Mouse (Mus musculus) embryo, embryonic 10 days (tissue): ENCODE measurements around the gene Trpm3.
A peak's percentile ranks its signal among the peaks of the same experiment; 100 is the strongest.

Experiments
- DNase-seq: peaks from one replicate; pipeline ENCODE4 v3.0.0-alpha.2; 2015; ENCODE audit warnings: low spot score

Gene Trpm3

DNA sequence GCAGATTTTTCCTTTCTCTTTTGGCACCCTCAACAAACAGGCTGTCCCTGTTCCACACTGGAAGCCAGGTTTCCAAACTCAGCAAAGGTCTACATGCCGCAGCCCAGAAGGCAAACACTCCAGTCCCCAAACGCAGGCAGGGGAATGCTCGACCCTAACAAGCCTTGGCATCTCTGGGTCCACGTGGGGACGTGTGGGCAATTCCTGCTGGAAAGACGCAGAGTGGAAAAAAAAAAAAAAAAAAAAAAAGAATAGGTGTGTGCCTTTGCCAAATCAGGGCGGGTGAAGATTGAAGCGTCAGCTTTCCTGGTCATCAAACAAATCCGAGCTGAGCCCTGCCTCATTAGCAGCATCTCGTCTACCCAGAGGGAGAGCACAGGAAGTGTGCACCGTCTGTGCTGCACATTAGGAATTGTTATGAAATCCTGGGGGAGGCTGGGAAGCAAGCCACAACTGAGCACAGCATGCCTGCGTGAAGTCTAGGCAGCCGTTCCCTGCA is 614.5 kb downstream of the Trpm3 start:
- DNase-seq = peak; percentile 11

- DNase-seq = no peak
These were observed 615.2 kb downstream of the Trpm3 start for GRCm38 (mm10) chr19:22754071-22754470.

DNA sequence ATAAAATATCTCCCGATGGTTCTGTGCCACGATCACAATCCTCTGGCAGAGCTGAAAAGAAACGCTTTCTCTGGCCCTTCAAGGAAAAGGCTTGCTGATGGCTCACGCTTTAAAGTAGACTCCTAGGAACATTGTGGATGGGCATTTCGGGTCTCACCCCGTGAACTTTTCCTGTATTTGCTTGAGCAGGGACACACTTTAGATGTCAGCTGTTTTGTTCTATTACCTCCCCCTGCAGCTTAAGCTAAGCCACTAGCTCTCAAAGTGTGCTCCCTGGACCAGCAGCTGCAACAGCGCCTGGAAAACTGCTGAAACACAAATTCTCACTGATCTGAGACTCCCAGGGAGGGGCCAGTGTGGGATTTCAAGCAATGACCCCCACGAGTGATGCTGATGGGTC is 615.7 kb downstream of the Trpm3 start:
- DNase-seq = no peak

DNA sequence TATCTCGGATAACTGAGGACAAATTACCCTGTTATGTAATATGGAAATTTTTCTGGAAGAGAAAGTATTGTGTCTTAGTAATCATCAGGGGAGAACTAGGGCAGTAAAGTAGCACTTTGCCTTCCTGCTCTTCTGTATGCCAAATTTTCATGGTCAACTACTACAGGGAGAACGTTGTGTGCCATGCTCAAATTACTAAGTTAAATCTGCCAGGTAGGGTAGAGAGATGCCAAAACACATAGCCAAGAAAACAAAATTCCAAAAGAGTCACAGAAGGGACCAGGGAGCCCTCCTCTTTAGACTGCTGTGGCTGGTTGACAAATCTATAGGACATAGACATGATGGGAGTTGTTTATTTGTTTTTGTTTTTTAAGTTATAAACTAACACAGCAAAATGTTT is 619.6 kb downstream of the Trpm3 start:
- DNase-seq = no peak

DNA sequence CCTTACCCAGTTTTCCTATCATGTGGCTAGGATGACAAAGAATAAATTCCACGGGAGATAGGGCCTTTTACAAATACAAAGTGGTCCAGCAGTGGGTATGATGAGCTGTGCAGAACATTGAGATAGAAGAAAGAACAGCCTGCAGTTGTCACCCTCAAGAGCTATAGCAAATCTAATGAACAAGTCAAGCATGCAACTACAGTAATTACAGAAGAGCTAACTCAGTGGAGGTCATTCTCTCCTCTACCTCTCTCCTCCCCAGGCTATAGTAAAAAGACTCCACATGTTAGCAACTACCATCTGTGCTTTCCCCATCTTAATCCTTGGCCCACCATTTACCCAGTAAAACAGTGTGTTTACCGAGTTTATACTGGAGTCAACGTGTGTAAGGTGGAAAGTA is 629.4 kb downstream of the Trpm3 start:
- DNase-seq = no peak

DNA sequence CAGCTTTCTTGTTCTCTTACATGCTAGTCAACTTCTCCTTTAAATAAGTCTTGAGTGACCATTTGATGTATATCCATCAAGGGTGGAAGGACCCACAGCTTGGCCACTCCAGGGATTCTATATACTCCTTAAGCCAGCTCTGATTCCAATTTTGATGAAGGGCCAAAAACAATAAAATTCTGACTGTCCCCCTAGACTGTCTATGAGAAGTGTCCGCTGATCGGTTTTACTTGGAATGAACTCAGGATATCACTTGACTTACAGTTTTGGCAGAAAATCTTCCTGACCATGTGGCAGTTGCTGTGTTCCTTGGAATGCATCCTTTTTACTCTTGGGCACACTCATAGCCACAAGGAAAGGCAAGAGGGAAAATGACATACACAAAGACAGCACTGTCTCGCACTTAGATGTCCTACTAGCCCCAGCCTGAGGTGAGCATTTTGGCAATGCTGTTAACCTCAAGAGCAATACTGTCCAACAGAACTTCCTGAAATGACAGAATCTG is 636.4 kb downstream of the Trpm3 start:
- DNase-seq = no peak

DNA sequence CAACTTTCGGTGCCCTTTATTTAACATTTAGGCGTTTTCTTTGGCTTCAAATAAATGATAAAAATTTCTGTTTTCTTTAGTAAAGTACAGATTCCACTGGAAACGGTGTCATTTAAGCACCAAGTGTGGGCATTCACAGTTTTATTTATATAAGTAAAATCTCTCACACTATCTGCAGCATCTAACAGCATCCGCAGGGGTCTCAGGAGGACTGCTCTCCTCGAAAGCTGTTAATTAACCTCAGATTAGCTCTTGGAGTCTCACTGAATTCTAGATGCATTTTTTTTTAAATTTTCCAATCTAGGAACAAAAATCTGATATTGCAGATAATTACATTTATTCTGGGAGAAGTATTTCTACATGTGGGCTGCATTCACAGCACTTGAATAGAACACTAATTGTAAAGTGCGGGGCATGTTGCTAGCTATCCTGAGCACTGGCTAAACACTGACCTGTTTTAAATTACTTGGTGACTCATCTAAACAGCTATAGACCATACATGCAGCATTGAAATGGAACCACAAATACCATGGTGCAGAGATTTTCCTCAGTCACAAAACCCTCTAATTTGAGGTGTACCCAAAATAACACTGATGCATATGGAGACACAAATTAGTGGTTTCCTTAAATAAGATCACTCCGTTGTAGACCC is 641.5 kb downstream of the Trpm3 start:
- DNase-seq = no peak

GRCm38 (mm10) chr19:22781579-22781978 is 642.7 kb downstream of the Trpm3 start:
- DNase-seq = no peak

- DNase-seq = no peak
These were observed 644.9 kb downstream of the Trpm3 start for GRCm38 (mm10) chr19:22783745-22784144.

DNA sequence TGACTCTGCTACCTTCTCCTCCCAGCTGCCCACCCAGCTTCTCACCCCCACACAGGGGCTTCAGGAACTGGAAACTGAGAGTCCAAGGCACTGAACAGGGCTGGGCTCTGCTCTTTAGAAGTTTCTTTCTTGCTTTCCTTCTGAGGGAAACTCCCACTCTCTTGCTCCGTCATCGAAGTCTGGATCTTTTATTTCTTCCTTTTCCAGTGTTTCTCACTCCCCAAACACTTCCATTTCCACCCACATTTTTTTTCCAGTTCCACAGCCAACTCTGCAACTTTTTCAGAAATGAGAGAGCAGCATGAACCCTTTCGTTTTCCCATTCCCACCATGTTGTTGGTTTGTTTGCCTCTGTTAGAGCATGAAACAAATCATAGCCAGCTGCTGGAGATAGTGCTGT is 650.9 kb downstream of the Trpm3 start:
- no peak for DNase-seq

DNA sequence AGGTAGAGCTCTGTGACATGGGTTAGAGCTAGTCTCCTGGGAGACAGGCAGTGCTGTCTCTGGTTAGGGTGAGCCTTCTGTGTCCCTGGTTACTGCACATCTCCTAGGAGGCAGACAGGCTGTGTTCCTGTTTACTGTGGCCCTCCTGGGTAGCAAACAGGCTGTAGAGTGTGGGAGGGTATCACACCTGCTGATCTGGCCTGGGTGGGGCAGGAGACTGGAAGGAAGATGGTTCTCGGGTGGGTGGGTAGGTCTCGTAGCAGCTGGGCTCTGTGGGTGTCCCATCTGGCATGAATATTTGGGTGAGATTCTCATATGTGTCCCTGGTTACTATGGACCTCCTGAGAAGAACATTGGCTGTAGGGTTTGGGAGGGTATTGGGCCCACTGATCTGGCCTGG is 658.1 kb downstream of the Trpm3 start:
- no peak for DNase-seq

- no peak for DNase-seq
These were observed 661.6 kb downstream of the Trpm3 start for GRCm38 (mm10) chr19:22800471-22800870.

DNA sequence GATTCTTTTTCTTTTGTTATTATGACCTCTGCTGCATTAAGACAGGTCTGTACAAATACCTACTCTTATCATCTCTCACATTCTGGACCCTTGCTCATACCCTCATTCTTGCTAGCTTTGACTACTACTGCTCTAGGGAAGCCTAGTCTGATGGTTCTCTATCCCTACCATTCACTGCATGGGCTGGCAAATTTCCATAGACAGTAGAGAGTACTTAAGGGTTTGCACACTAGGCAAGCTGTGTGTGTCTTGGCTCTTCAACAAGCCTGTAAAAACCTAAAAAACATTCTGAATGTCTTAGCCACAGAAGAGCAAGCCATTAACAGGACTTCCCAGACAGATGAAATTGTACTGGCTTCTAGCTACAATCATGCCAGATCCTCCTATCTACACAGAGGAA is 664.5 kb downstream of the Trpm3 start:
- no peak for DNase-seq

DNA sequence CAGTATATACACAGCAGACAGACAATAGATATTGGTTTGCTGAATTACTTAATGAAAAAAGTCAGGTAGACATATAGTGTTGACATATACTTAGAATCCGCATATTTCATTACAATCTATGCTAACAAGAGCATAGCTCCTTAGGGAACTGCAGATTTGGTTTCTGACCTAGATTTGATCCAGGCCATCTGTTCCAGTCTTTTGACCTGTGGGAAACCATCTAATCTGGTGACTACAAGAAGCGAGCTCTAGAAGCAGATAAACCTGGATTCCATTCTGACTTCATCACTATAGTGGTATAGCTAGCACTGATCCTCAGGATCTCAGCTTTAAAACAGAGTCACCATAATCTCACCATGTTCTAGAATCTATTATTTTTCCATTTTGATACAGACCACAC is 665.5 kb downstream of the Trpm3 start:
- no peak for DNase-seq

- DNase-seq = no peak
These were observed 671.4 kb downstream of the Trpm3 start for GRCm38 (mm10) chr19:22810247-22810646.

DNA sequence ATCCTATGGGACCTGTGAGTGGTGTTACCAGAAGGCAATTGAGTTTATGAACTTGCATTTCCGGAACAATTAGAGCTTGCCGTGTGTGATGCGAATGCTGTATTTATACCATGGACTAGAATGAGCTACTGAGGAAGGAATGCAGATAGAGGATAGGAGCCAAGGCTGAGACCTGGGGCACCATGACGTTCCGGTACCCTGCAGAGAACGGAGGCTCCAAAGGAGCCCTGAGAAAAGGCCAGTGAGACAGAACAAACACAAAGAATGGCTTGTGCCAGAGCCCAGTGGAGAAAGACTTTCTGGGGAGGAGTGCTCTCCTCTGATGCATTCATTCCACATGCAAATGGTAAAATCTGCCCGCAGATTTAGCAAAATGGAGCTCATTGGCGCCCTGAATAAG is 682.9 kb downstream of the Trpm3 start:
- DNase-seq = no peak

DNA sequence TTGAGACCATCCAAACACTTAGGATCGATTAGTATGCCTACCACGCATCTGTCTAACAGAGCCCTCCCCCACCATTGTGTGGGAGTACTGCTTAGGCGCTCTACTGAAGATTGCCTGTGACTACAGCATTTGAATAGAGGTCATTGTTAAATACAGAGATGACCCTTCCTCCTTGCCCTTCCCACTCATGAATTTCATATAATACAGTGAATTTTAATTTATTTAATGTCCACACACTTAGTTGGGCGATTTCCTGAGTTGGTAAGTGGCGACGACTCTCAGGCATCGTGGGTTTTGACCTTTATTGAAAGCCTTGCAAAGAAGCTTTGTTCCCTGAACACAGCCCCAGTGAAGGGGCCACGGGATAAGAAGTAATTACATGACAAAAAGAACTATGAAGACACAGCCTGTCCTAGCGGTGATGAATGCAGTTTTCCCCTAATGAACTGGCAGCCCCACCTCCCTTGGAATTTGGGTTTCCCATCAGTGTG is 684.7 kb downstream of the Trpm3 start:
- DNase-seq = peak; percentile 76

GRCm38 (mm10) chr19:22825812-22826211 is 687.0 kb downstream of the Trpm3 start:
- DNase-seq = no peak

- no peak for DNase-seq
These were observed 689.4 kb downstream of the Trpm3 start for GRCm38 (mm10) chr19:22828198-22828742.

- DNase-seq = peak; percentile 42
These were observed 702.5 kb downstream of the Trpm3 start for GRCm38 (mm10) chr19:22841081-22842040.

- DNase-seq = no peak
These were observed 703.9 kb downstream of the Trpm3 start for GRCm38 (mm10) chr19:22842697-22843096.

- DNase-seq = peak; percentile 61
These were observed 708.9 kb downstream of the Trpm3 start for GRCm38 (mm10) chr19:22847696-22848095.

DNA sequence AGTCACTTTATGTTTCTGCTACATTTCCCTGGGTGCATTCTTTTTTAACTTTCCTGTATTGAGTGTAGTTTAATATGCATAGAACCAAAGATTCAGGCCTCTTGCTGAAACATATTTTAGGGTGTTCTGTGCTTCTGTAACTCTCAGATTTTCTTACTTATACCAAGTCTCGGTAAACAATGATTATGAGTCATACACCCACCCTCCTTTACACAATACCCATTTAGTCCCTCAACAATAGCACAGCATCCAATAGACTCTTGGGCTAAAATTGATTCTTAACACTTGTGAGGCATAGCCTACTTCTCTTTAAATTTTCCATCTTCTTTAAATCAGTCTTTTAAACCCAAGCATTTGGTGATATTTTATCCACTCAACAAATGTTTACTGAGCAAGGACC is 709.4 kb downstream of the Trpm3 start:
- DNase-seq = no peak
